Mouse (Mus musculus) layer of hippocampus, adult 18-20 months (tissue): ENCODE results near the gene Lbhd1. TPM values are rescaled to one million over a fixed set of nuclear protein-coding genes. Genes with fewer than 3 reads are reported as not detected.

Experiments used
- DNase-seq, 2 experiments: peaks; one replicate each; pipeline ENCODE4 v3.0.0; 2022; ENCODE audit warnings: low spot score in 2 of 2
- total RNA-seq, 2 experiments: library from RNA; stranded (reverse); gene quantifications; 2 replicates each; pipeline ENCODE4 v1.2.3; 2021

Gene Lbhd1
- total RNA-seq, 2 experiments from 2014 or later, result 4.6 to 7.6 TPM

- DNase-seq, result no peak
Observed at GRCm38 (mm10) chr19:8908531-8908930, 25.0 kb downstream of the Lbhd1 start.

DNA sequence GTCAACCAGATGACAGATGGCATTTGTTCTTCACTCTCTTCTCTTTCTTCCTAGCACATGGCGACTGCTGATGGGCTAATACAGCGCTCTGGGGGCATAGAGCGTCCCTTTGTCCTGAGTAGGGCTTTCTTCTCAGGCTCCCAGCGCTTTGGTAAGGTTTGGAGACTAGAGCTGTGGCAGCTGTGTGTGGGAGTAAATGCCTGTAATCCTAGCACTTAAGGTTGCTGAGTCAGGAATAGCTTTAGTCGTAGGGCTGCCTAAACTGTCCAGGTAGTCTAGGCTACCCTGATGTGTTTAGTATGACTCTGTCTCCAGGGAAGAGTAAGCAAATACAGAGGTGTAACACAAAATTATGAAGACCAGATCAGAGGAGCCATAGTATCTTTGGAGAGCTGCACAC is 28.3 kb downstream of the Lbhd1 start:
- peak in 1 of 2 experiments; percentile 42 for DNase-seq

DNA sequence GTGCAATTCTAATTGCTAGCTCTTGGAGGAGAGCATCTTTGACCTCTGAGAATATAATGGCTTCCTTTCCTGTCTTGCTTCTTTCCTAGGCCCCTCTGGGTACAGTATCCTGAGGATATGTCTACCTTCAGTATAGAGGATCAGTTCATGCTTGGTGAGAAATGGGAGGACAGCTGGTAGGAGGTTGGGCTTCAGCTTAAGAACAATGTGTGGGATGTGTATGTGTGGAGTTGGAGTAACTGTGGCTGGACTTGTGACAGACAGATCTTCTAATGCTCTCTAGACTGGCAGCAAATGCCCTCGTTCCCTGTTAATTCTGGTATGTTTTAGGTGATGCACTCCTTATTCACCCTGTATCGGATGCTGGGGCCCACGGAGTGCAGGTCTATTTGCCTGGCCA is 30.7 kb downstream of the Lbhd1 start:
- peak in 1 of 2 experiments; percentile 72 for DNase-seq

- no peak for DNase-seq
Observed at GRCm38 (mm10) chr19:8919000-8919399, 35.5 kb downstream of the Lbhd1 start.

DNA sequence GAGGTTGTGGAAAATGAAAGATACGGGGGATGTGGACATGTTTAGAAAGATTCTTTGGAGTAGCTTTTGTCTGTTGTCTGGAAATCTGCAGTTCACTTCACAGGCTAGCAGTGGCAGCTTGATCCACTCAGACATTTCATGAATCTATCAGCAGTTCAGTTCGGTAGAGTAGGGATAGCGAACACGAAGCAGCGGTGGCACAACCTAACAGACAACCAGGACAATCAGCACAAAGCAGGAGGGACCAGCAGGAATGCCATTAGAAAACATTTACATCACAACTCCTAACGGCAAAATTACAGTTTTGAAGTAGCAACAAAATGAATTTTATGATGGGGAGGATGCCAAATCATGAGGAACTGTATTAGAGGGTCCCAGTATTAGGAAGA is 36.1 kb downstream of the Lbhd1 start:
- DNase-seq, result no peak

DNA sequence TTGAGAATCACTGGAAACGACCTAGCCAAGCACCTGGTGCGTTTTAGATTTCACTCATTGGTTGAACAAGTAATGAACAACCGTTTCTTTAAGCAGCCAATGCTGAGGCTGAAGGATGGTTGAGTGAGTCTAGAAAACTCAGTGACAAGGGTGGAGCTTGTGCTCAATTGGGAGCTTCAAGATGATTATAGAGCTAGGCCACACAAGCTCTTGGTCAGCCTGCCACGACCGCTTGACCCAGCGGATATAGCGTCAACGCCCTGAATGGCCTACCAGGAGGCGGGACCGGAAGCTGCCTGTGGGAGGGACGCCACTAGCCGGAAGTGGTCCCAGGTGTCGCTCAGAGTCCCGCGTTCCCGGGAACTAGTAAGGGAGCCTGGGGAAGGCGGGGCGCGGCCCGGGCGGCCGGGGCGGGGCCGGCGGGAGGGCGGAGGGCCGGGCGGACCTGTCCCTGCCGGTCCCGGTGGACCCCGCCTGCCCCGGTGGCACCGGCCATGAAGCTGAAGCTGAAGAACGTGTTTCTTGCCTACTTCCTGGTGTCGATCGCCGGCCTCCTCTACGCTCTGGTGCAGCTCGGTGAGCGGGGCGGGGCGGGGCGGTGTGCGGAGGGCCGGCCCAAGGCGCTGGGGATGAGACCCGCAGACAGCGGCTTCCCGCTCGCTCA is 36.7 kb downstream of the Lbhd1 start, which contains the start of gene B3gat3:
B3gat3 (plus strand) TSS at position 302 of the 664 bp plus-strand sequence.
- DNase-seq, result peak; percentile 90 to 96

GRCm38 (mm10) chr19:8920836-8921291 is 37.3 kb downstream of the Lbhd1 start:
- DNase-seq, result no peak

DNA sequence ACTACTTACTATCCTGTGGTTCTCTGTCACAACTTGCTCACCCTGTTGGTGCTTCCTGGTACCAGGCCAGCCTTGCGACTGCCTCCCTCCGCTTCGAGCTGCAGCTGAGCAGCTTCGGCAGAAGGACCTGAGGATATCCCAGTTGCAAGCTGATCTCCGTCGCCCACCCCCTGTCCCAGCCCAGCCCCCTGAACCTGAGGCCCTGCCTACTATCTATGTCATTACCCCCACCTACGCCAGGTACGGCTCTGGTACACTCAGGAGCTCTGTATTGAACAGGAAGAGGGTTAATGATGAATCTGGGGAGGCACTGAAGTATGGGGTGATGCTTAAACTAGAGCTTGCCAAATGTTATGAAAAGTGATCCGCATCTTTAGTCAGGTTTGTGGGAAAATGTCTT is 38.2 kb downstream of the Lbhd1 start:
- no peak for DNase-seq

DNA sequence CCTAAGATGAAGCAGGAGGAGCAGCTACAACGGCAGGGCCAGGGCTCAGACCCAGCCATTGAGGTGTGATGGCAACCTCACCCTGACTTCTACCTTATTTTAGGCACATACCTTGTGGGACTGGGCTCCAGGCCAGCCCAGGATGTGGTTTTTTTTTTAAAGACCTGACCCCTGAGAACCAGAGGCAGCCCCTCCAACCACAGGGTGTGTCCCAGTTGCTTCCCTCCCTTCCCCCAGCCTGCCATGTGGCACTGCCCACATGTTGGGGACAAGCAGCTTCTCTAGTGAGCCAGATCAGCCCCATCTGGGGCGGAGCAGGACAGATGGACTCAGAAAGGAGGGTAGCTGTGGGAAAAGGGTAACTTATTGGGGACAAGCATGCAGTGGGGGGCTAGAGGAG is 43.2 kb downstream of the Lbhd1 start:
- no peak for DNase-seq

DNA sequence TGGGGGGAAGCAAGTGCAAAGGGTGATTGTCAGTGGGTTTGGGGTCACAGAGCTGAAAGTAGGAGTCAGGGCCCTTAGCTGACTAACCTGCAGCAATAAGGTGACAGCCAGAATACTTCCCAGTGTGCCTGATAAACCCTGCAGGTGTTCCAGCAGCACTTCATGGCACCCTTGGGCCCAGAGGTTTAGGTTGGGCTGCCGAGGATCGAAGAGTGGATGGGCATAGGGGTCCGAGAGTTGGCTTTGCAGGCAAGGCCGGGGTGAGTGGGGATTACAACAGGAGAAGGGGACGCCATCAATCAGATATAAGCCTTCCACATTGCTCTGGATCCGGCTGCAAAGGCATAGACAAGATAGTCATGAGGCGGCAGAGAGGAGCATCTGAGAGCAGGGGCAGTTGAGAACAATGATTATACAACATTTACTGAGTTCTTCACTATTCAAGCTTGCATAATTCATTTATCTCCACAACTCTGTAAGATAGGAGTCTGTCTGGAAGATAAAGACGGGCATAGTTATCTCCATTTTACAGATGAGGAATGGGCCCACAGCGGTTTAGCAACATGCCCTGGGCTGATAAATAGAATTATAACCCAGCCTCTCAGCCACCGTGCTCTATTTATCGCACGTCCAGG is 44.5 kb downstream of the Lbhd1 start:
- DNase-seq, result no peak

DNA sequence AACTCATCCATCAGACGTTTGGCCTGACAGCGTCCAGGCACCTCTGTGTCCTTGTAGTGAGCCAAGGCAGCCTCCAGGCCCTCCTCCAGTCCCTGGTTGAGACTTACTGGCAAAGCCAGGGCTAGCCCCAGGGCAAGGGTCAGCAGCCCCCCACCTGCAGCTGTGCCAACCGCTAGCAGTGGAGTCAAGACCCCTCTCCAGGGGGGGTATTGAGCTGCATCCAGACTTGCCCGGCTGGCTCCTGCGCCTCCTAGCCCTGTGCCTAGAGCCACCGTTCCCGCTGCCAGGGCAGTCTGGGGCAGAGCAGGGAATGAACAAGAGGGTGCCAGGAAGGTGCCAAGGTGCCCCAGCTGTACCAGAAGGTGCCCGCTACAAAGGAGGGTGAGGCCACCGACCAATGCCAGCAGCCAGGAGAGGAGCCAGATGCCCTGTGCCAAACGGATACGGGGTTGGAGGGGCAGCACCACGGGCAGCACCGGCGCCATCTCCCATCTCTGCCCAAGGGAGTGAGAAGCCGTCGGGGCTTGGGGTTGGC is 45.2 kb downstream of the Lbhd1 start:
- no peak for DNase-seq

DNA sequence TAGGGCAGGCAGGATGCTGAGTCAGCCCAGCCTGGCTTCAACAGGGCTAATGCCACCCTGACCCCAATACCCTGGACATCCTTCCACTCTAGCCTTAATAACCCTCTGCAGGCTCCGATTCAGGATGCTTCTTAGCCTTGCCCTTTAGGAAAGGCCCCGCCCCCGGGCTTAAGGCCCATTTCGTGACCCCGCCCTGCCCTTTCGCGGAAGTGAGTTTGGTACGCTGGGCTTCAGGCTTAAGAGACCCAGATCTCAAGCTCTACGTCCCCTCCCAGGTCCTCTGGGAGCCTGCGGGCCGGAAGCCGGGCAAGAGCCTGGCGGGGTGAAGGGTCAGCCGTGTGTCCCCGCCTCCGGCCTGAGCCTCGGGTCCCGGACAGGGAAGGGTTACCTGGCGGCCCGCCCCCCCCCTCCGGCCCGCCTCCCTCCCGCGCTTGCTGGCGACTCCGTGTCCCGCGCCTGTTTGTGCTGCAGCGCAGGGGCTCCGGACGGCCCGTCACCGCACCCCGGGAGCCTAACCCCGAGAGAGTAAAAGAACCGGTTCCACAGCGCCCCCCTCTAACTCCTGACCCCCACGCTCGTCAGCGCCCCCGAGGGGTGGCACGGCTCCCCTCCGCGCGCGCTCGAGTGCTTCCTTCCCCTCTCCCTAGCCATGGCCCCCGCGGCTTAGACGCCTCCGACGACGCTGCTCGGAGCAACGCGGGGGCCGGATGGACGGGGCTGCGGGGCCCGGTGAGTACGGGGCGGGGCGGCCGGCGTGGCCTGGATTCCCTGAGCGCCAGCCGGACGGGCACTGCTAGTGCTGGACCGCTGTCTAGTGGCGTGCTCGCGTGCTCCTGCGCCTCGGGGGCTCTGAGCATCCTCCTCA is 45.9 kb downstream of the Lbhd1 start, which contains the start of the genes Rom1 and Eml3:
Rom1 (minus strand) TSS at position 133 of the 865 bp plus-strand sequence.
Eml3 (plus strand) TSS at position 329 of the 865 bp plus-strand sequence.
- DNase-seq, result peak in 1 of 2 experiments; percentile 60

GRCm38 (mm10) chr19:8930117-8930516 is 46.6 kb downstream of the Lbhd1 start:
- DNase-seq, result no peak

GRCm38 (mm10) chr19:8930771-8931170 is 47.2 kb downstream of the Lbhd1 start:
- no peak for DNase-seq

- DNase-seq, result no peak
Observed at GRCm38 (mm10) chr19:8936736-8937135, 53.2 kb downstream of the Lbhd1 start.

GRCm38 (mm10) chr19:8940526-8941133 is 57.1 kb downstream of the Lbhd1 start:
- no peak for DNase-seq

DNA sequence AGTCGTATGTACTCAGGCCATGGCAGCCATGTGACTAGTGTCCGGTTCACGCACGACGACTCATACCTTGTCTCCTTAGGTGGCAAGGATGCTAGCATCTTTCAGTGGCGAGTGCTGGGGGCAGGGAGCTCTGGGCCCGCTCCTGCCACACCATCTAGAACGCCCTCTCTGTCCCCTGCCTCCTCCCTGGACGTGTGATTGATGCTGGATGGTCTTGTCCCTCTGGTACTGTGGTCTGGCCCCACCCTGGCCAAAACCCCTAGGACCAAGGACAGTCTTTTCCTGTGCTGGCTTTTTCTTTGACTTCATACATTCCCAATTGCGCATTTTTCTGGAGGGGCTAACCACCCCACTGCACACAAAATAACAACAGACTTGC is 57.6 kb downstream of the Lbhd1 start:
- DNase-seq, result no peak

DNA sequence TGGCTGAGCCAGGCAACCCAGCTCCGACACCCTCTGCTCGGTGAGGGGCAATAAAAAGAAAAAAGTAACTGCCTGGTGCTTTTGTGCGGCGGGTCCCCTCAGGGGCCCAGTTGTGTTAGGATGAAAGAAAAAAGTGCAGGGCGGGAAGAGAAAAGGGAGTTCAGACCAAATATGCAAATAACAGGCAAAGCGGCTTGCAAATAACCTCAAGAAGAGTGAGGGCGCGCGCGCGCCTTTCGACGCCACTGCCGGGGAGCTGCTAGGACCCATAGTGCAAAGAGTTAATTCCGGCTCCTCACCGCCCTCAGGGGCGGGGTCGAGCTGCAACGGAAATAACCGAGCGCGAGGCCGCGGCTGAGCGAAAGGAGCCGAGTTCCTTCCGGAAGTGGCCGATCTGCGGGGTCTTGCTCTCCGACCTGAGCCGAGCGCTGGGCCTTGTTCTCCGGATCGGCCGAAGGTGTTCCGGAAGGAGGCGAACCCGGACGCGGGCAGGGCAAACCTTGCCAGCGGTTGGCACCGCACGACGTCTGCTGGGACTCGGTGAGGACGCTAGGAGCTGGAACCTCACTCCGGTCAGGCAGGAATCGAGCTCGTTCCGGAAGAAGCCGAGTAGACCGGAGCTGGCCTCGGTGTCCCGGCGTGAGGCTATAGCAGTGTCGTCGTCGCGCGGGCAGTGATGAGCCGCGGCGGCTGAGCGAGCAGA is 58.1 kb downstream of the Lbhd1 start, which contains the start of gene Mta2:
Mta2 (plus strand) TSS at position 361 of the 703 bp plus-strand sequence.
- peak; percentile 91 to 95 for DNase-seq
